Mouse (Mus musculus): ENCODE data around the gene Pde8b.

Gene Pde8b

DNA sequence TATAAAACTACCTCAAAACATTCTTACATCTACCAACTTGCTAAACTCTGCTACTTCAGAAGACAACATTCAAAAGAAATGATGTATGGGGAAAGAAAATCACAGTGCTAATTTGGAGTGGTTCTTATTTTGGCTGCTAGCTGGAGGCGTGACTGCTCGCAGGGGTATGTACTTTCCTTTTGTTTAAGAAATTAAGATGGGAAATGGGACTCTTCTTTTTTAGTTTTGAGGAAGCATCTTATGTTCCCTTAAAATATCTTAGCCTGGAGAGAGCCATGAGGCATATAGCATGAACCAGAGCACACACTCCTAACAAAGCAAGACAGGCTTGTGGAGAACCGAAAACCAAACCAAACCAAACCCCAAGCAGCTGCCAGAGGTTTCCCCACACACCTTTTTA, 167.5 kb downstream of the Pde8b start:
- no peak for DNase-seq (ENCODE audit: low spot score in 2 of 2)

DNA sequence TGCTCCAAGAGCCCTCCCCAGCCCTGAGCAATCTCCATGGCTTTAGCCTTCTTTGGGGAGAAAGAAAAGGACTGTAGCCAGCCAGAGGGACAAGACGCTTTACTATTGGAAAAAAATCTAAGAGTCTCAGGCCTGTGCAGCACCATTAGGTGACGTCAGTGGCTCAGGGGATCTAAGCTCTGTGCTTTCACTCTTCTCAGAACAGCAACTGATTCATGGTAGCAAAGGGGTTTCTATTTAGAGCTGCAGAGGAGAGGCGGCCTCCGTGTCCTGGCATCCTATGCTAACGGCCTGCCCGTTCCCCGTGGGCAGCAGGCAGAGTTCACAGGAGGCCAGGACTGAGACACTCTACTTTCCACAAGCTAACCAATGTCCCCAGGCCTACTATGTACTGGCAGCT, 169.1 kb downstream of the Pde8b start:
- DNase-seq (ENCODE audit: low spot score in 2 of 2), result peak in 1 of 2 experiments; percentile 74

DNA sequence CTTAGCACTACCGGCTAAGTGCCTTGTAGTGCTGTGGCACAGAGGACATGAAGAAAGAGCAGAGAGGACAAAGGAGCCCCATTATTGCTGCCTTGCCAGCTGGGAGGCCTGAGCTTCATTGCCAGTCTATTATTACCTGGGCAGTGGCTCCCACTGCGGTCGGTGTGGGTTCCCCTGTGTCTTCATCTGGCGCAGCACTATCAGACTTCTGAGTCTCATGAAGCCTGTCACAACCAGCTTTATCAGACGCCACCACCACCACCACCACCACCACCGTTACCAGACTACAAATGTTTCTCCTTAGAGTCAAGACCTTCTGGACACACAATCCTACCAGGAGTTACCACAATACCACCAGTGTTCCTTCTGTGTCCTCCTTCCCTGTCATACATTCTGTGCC, 171.6 kb downstream of the Pde8b start:
- DNase-seq (ENCODE audit: low spot score in 2 of 2), result no peak

DNA sequence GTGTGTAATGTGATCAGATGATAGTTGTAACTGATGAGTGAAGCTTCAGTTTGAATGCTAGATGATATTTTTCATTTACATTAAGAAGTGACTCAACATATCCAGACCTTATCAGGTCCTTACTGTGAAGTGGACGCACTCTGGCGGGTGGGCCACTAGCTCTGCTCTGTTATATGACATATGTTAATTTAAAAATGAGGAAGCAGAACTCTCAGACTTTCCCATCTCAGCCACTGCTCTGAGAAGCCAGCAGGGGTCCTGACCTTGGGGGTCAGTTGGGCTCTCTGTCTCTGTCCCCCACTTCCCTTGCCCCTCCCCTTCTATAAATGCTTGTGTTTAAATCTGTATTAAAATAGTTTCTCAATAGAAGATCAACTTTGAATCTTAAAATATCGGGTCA, 172.4 kb downstream of the Pde8b start:
- no peak for DNase-seq (ENCODE audit: low spot score in 2 of 2)

DNA sequence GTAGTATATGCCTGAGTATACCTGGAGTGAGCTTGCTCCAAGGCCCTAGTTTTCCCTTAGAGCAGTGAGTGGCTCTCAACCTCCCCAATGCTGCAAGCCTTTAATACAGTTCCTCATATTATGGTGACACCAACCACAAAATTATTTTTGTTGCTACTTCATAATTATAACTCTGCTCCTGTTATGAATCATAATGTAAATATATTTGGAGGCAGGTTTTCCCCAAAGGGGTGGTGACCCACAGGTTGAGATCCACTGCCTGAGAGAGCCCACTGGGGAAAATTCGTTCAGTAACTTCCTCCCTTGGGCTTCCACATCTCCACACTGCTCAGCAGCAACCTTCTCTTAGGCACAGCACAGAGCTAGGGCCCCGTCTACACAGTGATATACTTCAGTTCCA, 174.0 kb downstream of the Pde8b start:
- no peak for DNase-seq (ENCODE audit: low spot score in 2 of 2)

DNA sequence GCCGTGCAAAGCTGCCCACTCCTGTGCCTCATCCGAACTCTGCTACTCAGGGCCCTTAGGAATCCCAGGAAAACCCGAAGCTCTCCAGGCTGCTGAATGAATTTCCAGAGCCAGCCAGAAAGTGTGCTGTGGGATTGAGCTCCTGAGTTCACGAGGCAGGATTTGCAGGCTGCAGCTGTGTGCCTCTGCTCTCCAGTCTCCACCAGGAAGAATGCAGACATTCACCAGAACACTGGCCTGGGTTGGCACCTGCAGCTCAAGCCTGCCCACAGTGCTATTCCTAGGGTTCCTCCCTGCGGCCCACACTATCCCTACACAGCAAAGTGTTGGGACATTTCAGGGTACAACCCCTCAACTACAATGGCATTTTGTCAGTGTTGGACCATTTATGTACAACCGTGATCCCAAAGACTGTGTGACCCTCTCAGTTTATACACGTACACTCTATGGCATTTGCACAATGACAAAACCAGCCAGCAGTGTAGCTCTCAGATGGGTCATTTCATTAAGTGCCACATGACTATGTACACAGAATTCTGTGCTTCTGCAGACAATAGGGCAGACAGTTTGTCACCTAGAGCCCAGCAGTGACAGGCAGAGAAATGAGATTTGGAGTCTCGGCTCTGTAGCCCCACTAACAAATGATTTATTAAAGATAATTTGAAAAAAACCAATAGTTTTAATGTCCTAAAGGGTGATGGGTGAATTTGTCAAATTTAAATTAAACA, 176.5 kb downstream of the Pde8b start:
- no peak for DNase-seq (ENCODE audit: low spot score in 2 of 2)

DNA sequence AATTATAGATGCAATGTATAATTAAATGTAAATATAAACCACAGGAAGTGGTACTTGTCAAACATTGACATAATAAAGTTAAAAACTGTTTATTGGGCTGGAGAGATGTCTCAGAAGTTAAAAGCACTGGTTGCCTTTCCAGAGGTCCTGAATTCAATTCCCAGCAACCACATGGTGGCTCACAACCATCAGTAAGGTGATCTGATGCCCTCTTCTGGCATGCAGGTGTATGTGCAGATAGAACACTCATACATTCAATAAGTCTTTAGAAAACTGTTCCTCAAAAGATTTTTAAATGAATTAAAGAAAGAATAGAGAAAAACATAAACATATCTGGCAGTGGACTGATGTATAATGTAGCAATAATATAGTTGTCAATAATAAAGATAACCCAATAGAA, 179.9 kb downstream of the Pde8b start:
- DNase-seq (ENCODE audit: low spot score in 2 of 2), result no peak

DNA sequence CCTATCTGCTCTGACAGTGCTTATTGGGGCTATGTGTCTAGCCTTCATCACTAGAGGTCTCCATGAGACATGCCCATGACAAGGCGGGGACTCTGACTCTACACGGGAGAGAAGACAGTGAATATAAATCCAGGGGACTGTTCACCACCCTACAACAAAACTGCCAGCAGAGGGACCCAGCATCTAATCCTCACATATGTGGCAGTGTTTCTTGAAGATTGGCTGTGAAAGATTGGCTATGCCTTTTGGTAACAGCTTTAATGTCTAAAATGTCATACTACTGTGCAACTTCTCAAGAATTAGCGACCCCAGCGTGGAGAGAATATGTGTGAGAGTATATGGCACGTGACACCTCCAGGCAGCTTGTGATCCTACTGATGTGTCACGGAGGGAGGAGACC, 182.3 kb downstream of the Pde8b start:
- DNase-seq (ENCODE audit: low spot score in 2 of 2), result no peak

DNA sequence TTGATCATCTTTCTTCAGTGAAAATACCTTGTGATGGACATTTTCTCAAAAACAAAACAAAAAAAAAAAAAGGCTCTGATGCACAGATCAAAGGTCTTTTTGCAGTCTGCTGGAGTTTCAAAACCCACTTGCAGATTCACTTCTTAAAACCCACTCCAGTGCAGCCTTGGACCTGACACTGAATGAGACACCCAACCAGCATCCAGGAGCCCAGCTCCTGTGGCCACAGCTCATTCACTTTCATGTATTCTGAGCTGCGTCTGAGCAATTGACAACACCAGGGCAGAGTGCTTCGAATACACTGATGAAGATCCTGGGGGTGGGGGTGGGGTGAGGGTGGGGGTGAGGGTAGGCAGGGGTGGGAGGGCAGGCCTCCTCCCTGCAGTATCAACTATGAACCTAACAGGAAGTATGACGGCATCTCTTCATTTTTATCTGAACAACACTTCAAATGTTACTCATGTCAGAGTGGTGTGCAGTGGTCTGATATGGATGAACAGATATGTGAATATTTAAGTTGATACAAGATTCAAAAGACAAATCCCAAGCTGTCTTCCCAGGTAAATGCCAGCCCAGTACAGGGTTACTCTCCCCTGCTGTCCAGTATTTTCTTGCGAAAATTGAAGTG, 186.6 kb downstream of the Pde8b start:
- no peak for DNase-seq (ENCODE audit: low spot score in 2 of 2)

DNA sequence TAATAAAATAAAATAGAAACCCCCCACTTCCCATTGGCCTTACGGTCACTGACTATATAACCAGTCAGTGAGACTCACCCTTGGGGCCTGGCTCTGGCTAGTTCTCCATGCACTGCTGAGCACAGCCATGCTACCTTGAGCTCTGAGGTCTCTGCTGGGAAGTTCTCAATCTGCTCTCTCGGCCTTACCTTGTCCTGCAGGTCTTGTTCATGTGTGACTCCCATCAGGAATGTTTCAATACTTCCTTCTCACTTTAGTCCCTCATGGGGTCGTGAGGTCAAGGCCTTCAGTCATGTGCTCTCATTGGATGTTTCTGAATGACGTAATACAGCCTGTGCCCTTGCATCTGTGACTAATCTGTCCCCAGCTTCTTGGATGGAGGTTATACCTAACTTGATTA, 191.3 kb downstream of the Pde8b start:
- DNase-seq (ENCODE audit: low spot score in 2 of 2), result no peak

DNA sequence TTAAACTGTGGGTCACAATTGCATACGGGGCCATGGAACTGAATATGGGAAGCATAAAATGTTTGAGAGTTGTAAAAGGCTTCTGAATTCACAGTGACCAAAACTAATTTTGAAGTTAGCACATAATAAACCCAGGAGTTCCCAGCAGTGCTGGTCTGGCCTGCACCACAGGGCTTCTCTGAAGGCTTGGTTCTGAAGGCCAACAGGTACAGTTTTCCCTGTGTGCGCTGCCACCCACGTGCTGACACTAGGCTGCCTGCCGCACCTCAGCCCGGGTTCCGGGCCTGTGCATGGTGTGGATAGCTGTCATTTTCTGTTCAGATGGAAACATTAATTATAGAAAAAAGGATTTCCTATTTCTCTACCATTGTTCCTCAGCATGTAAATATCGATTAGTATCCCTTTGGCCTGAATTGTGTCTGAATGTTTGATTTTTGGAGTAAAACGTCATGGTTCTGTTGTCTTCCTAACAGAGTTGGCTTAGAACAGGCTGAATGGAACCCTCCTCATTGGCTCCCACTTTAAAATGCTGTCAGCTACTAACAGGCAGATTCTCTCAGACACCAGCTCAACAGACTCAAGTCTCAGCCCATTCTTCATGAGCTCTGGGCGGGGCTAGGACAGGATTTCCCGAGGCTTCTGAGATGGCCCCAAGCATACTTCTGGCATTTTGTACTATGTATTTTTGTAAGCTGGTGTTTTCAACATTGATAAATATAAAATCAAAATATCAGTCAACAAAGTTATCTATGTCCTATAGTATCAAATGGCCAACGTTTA, 193.4 kb downstream of the Pde8b start:
- DNase-seq (ENCODE audit: low spot score in 2 of 2), result no peak

DNA sequence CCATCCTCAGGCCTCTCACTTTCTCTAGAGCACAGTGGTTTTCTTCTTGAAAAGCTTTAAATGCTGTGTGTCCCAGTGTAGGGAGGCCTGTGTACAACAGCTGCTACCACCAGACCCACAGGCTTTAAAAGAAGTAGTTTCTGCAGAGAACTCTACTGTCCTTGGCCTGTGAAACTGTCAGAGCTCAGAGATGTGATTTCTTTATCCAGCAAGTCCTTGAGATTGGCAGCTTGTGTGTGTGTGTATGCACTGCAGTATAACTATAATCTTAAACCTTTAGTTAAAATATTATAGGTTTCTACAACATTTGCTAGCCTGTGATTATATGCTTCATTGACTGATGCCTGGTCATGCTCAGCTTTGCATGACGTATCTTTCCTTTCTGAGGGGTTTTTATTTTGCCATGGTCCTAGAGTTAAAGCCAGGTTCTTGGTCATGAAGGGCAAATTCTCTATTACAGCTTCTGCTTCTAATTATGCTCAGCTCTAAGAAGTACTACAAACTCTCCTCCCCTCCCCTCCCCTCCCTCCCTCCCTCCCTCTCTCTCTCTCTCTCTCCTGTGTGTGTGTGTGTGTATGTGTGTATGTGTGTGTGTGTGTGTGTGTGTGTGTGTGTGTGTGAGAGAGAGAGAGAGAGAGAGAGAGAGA, 194.3 kb downstream of the Pde8b start:
- no peak for DNase-seq (ENCODE audit: low spot score in 2 of 2)

DNA sequence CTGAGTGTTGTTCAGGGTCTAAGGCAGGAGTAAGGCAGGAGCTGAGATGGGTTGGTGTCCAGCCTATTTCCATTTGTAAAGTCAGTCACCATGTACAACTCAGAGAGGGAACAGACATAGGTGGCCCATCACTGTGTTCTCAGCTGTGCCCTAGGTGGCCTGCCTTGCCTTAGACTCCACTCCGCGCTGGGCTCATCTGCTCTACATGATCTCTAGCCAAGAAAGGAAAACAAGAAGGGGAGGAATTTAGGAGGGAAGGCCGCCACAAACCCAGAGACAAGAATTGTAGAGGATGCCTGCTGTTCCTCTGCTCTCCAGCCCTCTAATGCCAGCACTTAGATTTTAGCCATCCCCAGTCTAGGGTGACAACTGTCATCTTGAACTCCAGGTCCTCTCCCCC, 197.7 kb downstream of the Pde8b start:
- no peak for DNase-seq (ENCODE audit: low spot score in 2 of 2)

DNA sequence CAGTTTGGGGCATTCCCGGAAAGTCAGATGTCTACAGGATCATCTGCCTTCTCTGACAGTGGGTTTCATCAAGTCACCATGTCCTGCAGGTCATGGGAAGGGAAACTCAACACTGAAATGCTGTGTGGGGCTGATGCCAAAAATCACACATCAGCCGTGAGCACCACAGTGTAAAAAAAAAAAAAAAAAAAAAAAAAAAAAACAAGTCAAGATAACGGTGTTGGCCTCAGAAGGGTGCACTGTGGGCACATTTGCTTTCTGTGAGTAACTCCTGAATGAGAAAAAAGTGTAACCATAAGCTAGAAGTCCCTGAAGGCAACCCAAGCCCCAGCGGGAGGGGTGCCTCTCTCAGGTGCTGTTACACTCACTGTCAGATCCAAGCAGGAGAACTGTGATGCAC, 199.7 kb downstream of the Pde8b start:
- DNase-seq (ENCODE audit: low spot score in 2 of 2), result no peak

DNA sequence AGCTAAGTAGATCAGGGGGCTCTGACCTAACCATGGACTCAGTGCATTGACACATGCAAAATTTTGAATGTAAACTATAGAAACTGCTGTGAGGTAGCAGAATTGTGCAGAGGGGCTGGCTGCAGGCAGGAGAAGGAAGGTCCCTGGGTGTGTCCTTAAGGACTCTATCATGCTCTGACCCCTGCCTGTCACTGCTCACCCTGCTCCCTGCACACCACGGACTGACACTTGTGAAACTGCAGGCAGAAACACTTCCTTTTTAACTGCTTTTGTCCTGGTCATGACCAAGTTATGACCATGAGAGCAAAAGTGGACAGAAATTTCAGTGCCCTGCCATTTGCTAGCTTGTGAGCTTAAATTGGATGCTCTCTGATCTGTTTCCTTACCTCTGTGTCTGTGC, 206.0 kb downstream of the Pde8b start:
- no peak for DNase-seq (ENCODE audit: low spot score in 2 of 2)

DNA sequence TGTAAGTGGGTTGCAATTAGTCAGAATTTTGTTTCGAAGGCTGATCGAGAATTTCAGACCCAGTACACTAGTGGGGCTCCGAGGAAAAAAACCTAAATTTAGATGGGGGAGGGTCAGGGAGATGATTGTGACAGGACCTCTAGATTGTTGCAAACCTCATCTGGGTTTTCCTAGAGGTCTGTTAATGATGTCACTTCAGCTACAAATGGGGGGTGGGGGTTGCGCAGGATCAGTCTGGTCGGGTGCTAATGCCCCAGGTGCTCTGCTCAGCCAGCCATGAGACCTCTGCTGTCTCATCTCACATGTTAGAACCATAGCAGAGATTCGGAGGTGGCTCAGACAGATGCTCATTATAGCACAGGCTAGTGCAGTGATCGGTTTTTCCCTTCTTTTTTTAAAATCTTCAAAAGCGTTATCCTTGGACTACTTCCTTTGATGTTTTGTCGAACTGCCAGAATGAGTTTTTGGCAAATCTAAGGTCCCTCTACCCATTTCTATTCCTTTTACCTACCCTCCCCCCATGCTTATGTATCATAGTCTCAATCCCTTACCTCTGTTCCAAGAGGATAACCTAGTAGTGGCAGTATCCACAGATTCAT, 209.9 kb downstream of the Pde8b start:
- DNase-seq (ENCODE audit: low spot score in 2 of 2), result no peak

DNA sequence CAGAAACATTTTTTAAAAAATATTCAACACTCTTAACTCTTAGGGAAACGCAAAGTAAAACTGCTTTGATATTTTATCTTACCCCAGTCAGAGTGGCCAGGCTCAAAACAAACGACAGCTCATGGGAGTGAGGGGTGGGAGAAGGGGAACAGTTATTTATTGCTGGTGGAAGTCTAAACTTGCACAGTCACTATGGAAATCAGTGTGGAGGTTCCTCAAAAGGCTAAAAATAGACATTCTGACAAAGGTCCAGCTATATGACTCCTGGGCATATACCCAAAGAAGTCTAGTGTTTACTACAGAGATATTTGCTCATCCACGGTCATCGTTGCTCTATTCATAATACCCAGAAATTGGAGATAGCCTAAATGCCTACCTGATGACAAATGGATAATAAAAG, 211.9 kb downstream of the Pde8b start:
- no peak for DNase-seq (ENCODE audit: low spot score in 2 of 2)

DNA sequence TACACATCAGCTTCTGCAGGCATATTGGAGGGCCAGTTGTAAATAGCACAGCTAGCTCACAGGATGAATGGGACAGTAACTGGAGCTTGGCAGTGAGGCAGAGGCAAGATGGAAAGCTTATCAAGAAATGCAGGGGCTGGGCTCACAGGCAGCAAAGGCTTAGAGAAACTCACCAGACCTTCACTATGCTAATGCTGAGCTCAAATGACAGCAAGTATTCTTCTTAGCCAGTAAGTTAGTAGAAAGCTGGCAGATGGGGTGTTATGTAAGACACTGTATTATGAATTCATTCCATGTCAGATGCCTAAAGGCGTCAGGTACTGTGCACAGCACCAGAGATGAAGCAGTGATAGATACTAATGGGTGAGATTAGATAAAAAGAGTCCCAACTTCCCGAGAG, 215.4 kb downstream of the Pde8b start:
- peak; percentile 43 to 76 for DNase-seq (ENCODE audit: low spot score in 2 of 2)

DNA sequence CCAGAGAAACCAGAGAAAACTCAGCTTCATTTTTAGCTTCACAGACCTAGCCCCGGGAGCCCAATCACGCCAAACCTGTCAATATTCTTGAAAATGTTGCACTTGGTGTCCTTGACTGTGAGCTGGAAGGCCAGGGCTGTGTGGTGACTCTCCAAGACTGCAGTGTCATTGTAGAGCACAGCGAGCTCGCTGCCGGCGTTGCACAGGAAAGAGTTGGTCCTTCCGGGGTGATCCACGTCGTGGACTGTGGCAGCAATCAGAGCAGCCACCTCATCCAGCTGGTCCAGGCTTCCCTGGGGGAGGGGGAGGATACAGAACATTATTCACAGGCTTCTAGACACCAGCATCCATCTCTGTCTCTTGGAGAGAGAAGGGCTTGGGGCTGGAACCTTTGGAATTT, 216.0 kb downstream of the Pde8b start:
- DNase-seq (ENCODE audit: low spot score in 2 of 2), result no peak

DNA sequence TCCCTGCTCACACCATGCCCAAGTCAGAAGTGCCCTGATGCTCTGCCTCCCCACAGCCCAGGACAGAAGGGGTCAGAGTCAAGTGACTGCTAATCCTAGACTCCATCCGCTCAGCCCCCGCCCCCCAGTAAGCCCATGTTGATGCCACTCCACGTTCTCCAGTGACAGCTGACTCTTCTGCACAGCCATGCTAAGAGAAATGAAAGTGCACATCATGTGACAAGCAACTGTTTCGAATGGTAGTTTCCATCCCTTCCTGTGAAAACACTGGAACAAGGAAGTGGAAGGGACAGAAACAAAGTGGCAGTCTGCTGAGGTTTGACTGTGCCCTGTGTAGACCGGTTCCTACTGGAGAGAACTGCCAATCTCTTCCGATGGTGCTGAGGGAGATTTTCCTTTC, 217.2 kb downstream of the Pde8b start:
- no peak for DNase-seq (ENCODE audit: low spot score in 2 of 2)

DNA sequence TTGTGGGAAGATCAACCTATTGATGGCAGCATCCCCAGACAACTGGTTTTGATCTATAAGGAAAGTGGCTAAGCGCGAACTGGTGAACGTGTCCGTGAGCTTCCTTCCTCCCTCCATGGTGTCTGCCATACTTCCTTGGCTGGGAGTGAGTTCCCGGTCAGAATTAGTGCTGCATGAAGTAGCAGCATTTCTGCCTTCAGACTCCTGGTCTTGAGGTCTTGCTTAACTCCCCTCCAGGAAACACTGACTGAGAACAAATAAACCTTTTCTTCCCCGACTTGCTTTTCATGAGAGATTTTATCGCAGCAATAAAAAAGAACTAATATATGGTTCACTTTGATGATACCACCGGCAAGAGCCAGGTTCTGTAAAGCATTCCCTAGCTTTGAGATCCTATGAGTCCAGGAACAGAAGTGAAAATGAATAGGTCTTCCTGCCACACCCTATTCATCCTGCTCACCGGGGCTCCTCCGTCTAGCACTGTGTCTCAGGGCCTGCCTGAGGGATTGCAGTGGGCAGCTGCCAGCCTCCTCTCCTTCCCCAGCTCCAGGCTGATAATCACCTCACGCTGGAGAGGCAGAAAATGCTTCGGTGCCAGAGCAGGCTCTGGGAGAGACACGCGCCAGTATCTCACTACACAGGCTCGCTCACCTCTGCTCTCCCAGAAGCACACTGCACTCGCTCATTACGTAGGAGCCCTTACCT, 217.9 kb downstream of the Pde8b start:
- DNase-seq (ENCODE audit: low spot score in 2 of 2), result no peak

DNA sequence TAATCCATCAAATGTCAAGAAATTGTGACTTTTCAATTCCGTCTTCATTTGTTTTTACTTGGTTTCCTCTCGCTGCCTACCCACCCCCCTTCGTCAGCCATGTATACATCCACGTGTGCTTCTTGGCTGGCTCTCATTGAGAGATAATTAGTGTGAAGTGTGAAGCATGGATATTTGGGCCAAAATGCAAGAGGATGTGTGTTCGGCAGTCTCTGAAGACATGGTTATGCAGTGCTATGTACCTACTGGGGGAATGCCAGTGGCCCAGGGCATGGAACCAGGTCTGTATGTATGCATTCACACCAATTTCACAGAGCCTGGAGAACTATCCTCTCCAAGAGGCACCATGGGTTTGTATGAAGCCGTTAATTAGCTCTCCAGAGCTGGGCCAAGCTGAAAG, 219.3 kb downstream of the Pde8b start:
- no peak for DNase-seq (ENCODE audit: low spot score in 2 of 2)
